Comparison of ENCODE assay signal across 15 mouse cellular contexts in genomic region chr11:96323154-96323553, GRCm38 (mm10). TPM values are rescaled to one million over a fixed set of nuclear protein-coding genes. Genes with fewer than 3 reads are reported as not detected.
DNase-seq lines count a peak whose midpoint lies in the region; ATAC-seq lines count a peak whose summit lies in the region.
"Had no signal": no experiment of that assay in that cellular context is flagged by ENCODE, and none has a peak within 500 bp of the region (broad histone marks: within the 10 kb centered on the region; RNA-seq: fewer than 3 reads in every experiment).

Gene Hoxb3, plus strand, starts transcription at chr11:96323326.

- 0 out of 2 replicates have a peak within 1 kb of the TSS, but pooled peaks have one; percentile 8 for H3K4me2 ChIP-seq in liver, embryonic 12.5 days
- H3K4me2 ChIP-seq in neural tube, embryonic 13.5 days: peak within 1 kb of the TSS; percentile 96
- H3K4me2 ChIP-seq: forebrain, embryonic 12.5 days had no signal

- WGBS in liver, embryonic 12.5 days (ENCODE audit: insufficient replicate concordance): 54% methylated on average over 10 of the region's 10 CpGs
- WGBS in hindbrain, embryonic 10.5 days: 4% methylated on average over 10 of the region's 10 CpGs
- WGBS in neural tube, embryonic 13.5 days: 7% methylated on average over 10 of the region's 10 CpGs

- no peaks in the 10 kb centered on the region for H3K36me3 ChIP-seq in liver, embryonic 12.5 days
- H3K36me3 ChIP-seq in hindbrain, embryonic 10.5 days: no peaks in the 10 kb centered on the region
- H3K36me3 ChIP-seq in neural tube, embryonic 13.5 days: peaks cover 12% of the 10 kb centered on the region; the same call in 1 of the 2 replicates
- H3K36me3 ChIP-seq: forebrain, embryonic 12.5 days had no signal

- ATAC-seq in liver, embryonic 12.5 days: no peak
- ATAC-seq in neural tube, embryonic 13.5 days (ENCODE audit: low read depth): no peak
- ATAC-seq: midbrain, embryonic 16.5 days had no signal

- no peak for DNase-seq in liver
- no peak for DNase-seq in adrenal gland, postnatal 25 days
- no peak for DNase-seq in hindbrain, embryonic 10.5 days (ENCODE audit: low spot score)
- DNase-seq in urinary bladder, postnatal 25 days (ENCODE audit: low spot score): no peak
- no peak for DNase-seq in thymus, postnatal 4 days
- DNase-seq in thymus, postnatal 14 days: no peak
- DNase-seq: embryo, embryonic 11 days; heart, adult 2 months; kidney, postnatal 36 days; retina, postnatal 1 day had no signal

- H3K9me3 ChIP-seq in liver, embryonic 12.5 days (replicated peaks): no peaks in the 10 kb centered on the region
- H3K9me3 ChIP-seq in hindbrain, embryonic 10.5 days: no peaks in the 10 kb centered on the region
- no peaks in the 10 kb centered on the region for H3K9me3 ChIP-seq in neural tube, embryonic 13.5 days
- H3K9me3 ChIP-seq: forebrain, embryonic 12.5 days had no signal

- H3K27ac ChIP-seq in liver, embryonic 12.5 days: peak within 1 kb of the TSS; percentile 53
- peak within 1 kb of the TSS; percentile 31; the same call in 1 of the 2 replicates for H3K27ac ChIP-seq in hindbrain, embryonic 10.5 days
- H3K27ac ChIP-seq in neural tube, embryonic 13.5 days (replicated peaks): peak within 1 kb of the TSS; percentile 100
- H3K27ac ChIP-seq: forebrain, embryonic 12.5 days; heart, adult 2 months had no signal

- no peaks in the 10 kb centered on the region for H3K4me1 ChIP-seq in liver, embryonic 12.5 days
- peaks cover 14% of the 10 kb centered on the region for H3K4me1 ChIP-seq in hindbrain, embryonic 10.5 days (replicated peaks)
- peaks cover 89% of the 10 kb centered on the region for H3K4me1 ChIP-seq in neural tube, embryonic 13.5 days (replicated peaks)

- H3K9ac ChIP-seq in liver, embryonic 12.5 days: no peak within 1 kb of the TSS
- peak within 1 kb of the TSS; percentile 100 for H3K9ac ChIP-seq in neural tube, embryonic 13.5 days
- H3K9ac ChIP-seq: forebrain, embryonic 12.5 days had no signal

- peaks cover 99% of the 10 kb centered on the region for H3K27me3 ChIP-seq in liver, embryonic 12.5 days (replicated peaks)
- peaks cover 100% of the 10 kb centered on the region for H3K27me3 ChIP-seq in hindbrain, embryonic 10.5 days (ENCODE audit: insufficient read depth, poor library complexity, severe bottlenecking)
- H3K27me3 ChIP-seq in neural tube, embryonic 13.5 days: no peaks in the 10 kb centered on the region
- H3K27me3 ChIP-seq: CH12.LX had no signal

- no peak within 1 kb of the TSS for H3K4me3 ChIP-seq in liver, embryonic 12.5 days
- peak within 1 kb of the TSS; percentile 42 for H3K4me3 ChIP-seq in hindbrain, embryonic 10.5 days
- H3K4me3 ChIP-seq in neural tube, embryonic 13.5 days: peak within 1 kb of the TSS; percentile 99
- H3K4me3 ChIP-seq: forebrain, embryonic 12.5 days; heart, adult 2 months had no signal

RNA-seq across cellular contexts. Expression of gene Hoxb3, which starts in this region (rescaled TPM):
- 0.31 and 0.36 TPM in 2 replicates for polyA plus RNA-seq in liver, embryonic 12.5 days (2016; fragmentation: Nextera tagmentation; extraction: Ambion mirVana)
- total RNA-seq in adrenal gland, postnatal 25 days (2021): 33.0 and 40.1 TPM in 2 replicates
- polyA plus RNA-seq in hindbrain, embryonic 10.5 days (2016; fragmentation: Nextera tagmentation; extraction: Ambion mirVana): 5.3 and 9.6 TPM in 2 replicates
- polyA plus RNA-seq in neural tube, embryonic 13.5 days (2015; fragmentation: Nextera tagmentation; extraction: Ambion mirVana): 12.8 and 14.7 TPM in 2 replicates
- polyA plus RNA-seq: forebrain, embryonic 12.5 days; midbrain, embryonic 16.5 days had no signal

Comparison
In these comparisons a context has a peak if more than half of its experiments do, and no peak if none do; other contexts are left out.
1. H3K27ac ChIP-seq: peak in every context shown above with its lines; median percentile 100 in neural tube, embryonic 13.5 days; 53 in liver, embryonic 12.5 days; 31 in hindbrain, embryonic 10.5 days.